8 mouse cellular contexts compared by ENCODE assay signal in the genomic region with DNA sequence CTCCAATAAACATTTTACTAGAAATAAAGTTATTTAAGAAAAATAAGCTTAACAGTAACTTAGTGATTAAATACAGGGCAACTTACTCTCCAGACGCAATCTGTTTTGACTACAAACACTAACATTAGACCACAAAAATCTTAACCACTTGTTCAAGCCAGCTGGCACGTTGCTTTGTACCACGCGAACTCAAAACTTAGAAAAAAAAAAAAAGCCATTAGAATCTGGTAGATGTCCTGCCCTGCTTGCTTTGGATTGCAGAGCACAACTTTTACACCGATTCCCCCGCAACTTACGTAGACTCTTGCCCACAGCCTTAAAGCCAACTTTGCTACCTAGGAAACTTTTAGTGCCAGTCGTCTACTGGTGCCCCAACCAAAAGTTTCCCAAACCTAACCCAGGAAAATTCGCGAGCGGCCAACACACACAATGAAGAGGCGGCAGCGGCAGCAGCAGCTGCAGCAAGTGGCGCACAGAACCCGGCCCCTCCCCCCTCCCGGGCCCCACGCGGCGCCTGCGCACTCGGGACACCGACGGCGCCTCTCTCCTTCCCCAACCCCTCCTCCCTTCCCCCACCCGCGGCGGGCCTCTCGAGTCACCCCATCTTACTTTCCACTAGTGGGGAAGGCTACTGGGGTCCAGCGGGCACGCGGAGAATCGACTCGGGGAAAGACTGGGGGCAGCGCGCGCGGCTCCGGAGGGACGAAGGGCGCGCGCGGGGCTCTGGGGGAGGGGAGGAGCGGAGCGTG. TPM values are rescaled to one million over a fixed set of nuclear protein-coding genes. Genes with fewer than 3 reads are reported as not detected.
A peak's percentile ranks its signal among the peaks of the same experiment; 100 is the strongest.
DNase-seq lines count a peak whose midpoint lies in the region; ATAC-seq and TF ChIP-seq lines count a peak whose summit lies in the region.

No protein-coding gene starts in this region.

- peaks cover 0 to 16% of the 10 kb centered on the region in 2 experiments; a peak in 1 of 4 replicates for H3K4me1 ChIP-seq in MEL (ENCODE audit: control insufficient read depth in 1 of 2, insufficient read depth in 2 of 2, low read length in 2 of 2)
- peaks cover 2% of the 10 kb centered on the region for H3K4me1 ChIP-seq in hindbrain, embryonic 11.5 days (replicated peaks; ENCODE audit: control insufficient read depth, insufficient read depth, low read length)
- 0 out of 2 replicates have a peak, but pooled peaks cover 10% of the 10 kb centered on the region for H3K4me1 ChIP-seq in lung, postnatal 0 days (ENCODE audit: insufficient read depth, low read depth, low read length)

- WGBS in hindbrain, embryonic 11.5 days: under 1% methylated on average over 31 of the region's 45 CpGs
- WGBS in lung, postnatal 0 days: 1% methylated on average over 39 of the region's 45 CpGs

- DNase-seq in MEL (ENCODE audit: low read depth, low spot score): peak; percentile 84
- DNase-seq in cerebellum, adult 8-10 months: peak; percentile 88
- peak; percentile 93 for DNase-seq in hindbrain, embryonic 11.5 days (ENCODE audit: low spot score)
- peak; percentile 90 to 95 for DNase-seq in layer of hippocampus, postnatal 10 days (ENCODE audit: low spot score in 2 of 2)
- peak; percentile 87 for DNase-seq in lung, postnatal 0 days (ENCODE audit: low spot score)
- DNase-seq in ovary, postnatal 10 days (ENCODE audit: low spot score): peak; percentile 77
- peak; percentile 91 to 95 for DNase-seq in thymus, postnatal 10 days (ENCODE audit: low spot score in 2 of 2)

- peaks cover 30 to 33% of the 10 kb centered on the region in 2 experiments for H3K36me3 ChIP-seq in MEL (ENCODE audit: control insufficient read depth in 1 of 2, insufficient read depth in 2 of 2, low read length in 2 of 2)
- peaks cover 5% of the 10 kb centered on the region; the same call in 1 of the 2 replicates for H3K36me3 ChIP-seq in hindbrain, embryonic 11.5 days (ENCODE audit: control insufficient read depth, insufficient read depth, low read length)
- H3K36me3 ChIP-seq in lung, postnatal 0 days (ENCODE audit: insufficient read depth, low read length): peaks cover 14% of the 10 kb centered on the region; the same call in 1 of the 2 replicates

- no peak for TF ChIP-seq RAD21 in MEL (IDR thresholded peaks at IDR 0.05; ENCODE audit: low read depth, low read length)

- no peak for TF ChIP-seq CTCF in MEL (IDR thresholded peaks at IDR 0.05 in 2 of 3, conservative IDR thresholded peaks at IDR 0.05 in 1 of 3; ENCODE audit: control insufficient read depth in 1 of 3, insufficient read depth in 1 of 3, low read depth in 2 of 3, low read length in 3 of 3, poor library complexity in 1 of 3, severe bottlenecking in 1 of 3)
- TF ChIP-seq CTCF in lung, postnatal 0 days (IDR thresholded peaks at IDR 0.05): no peak

- H3K9me3 ChIP-seq in MEL (replicated peaks; ENCODE audit: insufficient read depth, low read length): no peaks in the 10 kb centered on the region
- H3K9me3 ChIP-seq in hindbrain, embryonic 11.5 days (ENCODE audit: control insufficient read depth, low read length): no peaks in the 10 kb centered on the region
- H3K9me3 ChIP-seq in lung, postnatal 0 days (ENCODE audit: low read length): no peaks in the 10 kb centered on the region

- peak overlapping the region; percentile 91 for H3K27ac ChIP-seq in MEL (ENCODE audit: control insufficient read depth, low read depth, low read length)
- H3K27ac ChIP-seq in hindbrain, embryonic 11.5 days (ENCODE audit: low read depth, low read length): peak overlapping the region; percentile 98
- peak overlapping the region; percentile 91 for H3K27ac ChIP-seq in lung, postnatal 0 days (ENCODE audit: low read length)

- peak overlapping the region; percentile 90 to 98 for H3K4me3 ChIP-seq in MEL (ENCODE audit: control insufficient read depth in 1 of 2, insufficient read depth in 1 of 2, low read depth in 2 of 2, low read length in 2 of 2)
- peak overlapping the region; percentile 97 for H3K4me3 ChIP-seq in hindbrain, embryonic 11.5 days (ENCODE audit: low read depth, low read length)
- H3K4me3 ChIP-seq in lung, postnatal 0 days (ENCODE audit: low read depth, low read length): peak overlapping the region; percentile 99

- H3K9ac ChIP-seq in MEL (ENCODE audit: control insufficient read depth, low read depth, low read length, poor library complexity, severe bottlenecking): peak overlapping the region; percentile 98
- H3K9ac ChIP-seq in hindbrain, embryonic 11.5 days (ENCODE audit: low read depth, low read length): peak overlapping the region; percentile 100
- peak overlapping the region; percentile 87 for H3K9ac ChIP-seq in lung, postnatal 0 days (replicated peaks; ENCODE audit: low read depth)

- TF ChIP-seq EP300 in MEL (IDR thresholded peaks at IDR 0.05; ENCODE audit: low read depth in 1 of 2, low read length in 2 of 2): peak in 1 of 2 experiments; percentile 20; a peak in 1 of 4 replicates
- no peak for TF ChIP-seq EP300 in lung, postnatal 0 days (IDR thresholded peaks at IDR 0.05)

- peaks cover 76% of the 10 kb centered on the region for H3K79me2 ChIP-seq in MEL (ENCODE audit: control insufficient read depth, insufficient read depth, low read length, poor library complexity)

- TF ChIP-seq POLR2A in MEL (IDR thresholded peaks at IDR 0.05; ENCODE audit: control insufficient read depth in 1 of 2, insufficient read depth in 1 of 2, low read depth in 1 of 2, low read length in 2 of 2, poor library complexity in 1 of 2): no peak; a peak in 1 of 4 replicates

- no peaks in the 10 kb centered on the region for H3K27me3 ChIP-seq in MEL (ENCODE audit: control insufficient read depth in 1 of 2, insufficient read depth in 2 of 2, low read length in 2 of 2)
- H3K27me3 ChIP-seq in hindbrain, embryonic 11.5 days (ENCODE audit: control insufficient read depth, insufficient read depth, low read length): no peaks in the 10 kb centered on the region
- H3K27me3 ChIP-seq in lung, postnatal 0 days (replicated peaks; ENCODE audit: insufficient read depth, low read length): no peaks in the 10 kb centered on the region

- peak overlapping the region; percentile 91 for H3K4me2 ChIP-seq in hindbrain, embryonic 11.5 days (replicated peaks; ENCODE audit: low read depth, low read length)
- peak overlapping the region; percentile 69 for H3K4me2 ChIP-seq in lung, postnatal 0 days (replicated peaks; ENCODE audit: low read depth, low read length)

- peak; percentile 35 for ATAC-seq in frontal cortex, adult (ENCODE audit: low TSS enrichment)
- ATAC-seq in hindbrain, embryonic 11.5 days (ENCODE audit: low FRiP score): peak; percentile 42
- peak; percentile 53 for ATAC-seq in lung, postnatal 0 days

TF ChIP-seq in MEL, 35 proteins besides CTCF, POLR2A, EP300 and RAD21 (continues in another document):
- TF ChIP-seq ZC3H11A (IDR thresholded peaks at IDR 0.05; ENCODE audit: low read depth, low read length): no peak
- no peak for TF ChIP-seq HCFC1 (IDR thresholded peaks at IDR 0.05; ENCODE audit: low read depth, low read length)
- no peak for TF ChIP-seq TAL1 (IDR thresholded peaks at IDR 0.05; ENCODE audit: low read length)
- TF ChIP-seq USF1 (IDR thresholded peaks at IDR 0.05; ENCODE audit: low read depth, low read length): no peak
- no peak for TF ChIP-seq RCOR1 (IDR thresholded peaks at IDR 0.05; ENCODE audit: low read depth, low read length)
- TF ChIP-seq CHD2 (IDR thresholded peaks at IDR 0.05; ENCODE audit: low read length): peak; percentile 48
- TF ChIP-seq UBTF (IDR thresholded peaks at IDR 0.05; ENCODE audit: borderline replicate concordance, insufficient read depth, low read depth, low read length): no peak
- TF ChIP-seq SIN3A (IDR thresholded peaks at IDR 0.05; ENCODE audit: low read length): peak; percentile 24; the same call in 1 of the 2 replicates
- no peak for TF ChIP-seq USF2 (IDR thresholded peaks at IDR 0.05; ENCODE audit: borderline replicate concordance in 1 of 2, insufficient read depth in 1 of 2, low read depth in 1 of 2, low read length in 2 of 2)
- TF ChIP-seq POLR2AphosphoS2 (IDR thresholded peaks at IDR 0.05; ENCODE audit: low read length): no peak
- no peak for TF ChIP-seq SMC3 (IDR thresholded peaks at IDR 0.05; ENCODE audit: low read depth, low read length)
- TF ChIP-seq MAZ (IDR thresholded peaks at IDR 0.05; ENCODE audit: low read depth, low read length): no peak; the same call in none of the 2 replicates
- no peak for TF ChIP-seq ZNF384 (IDR thresholded peaks at IDR 0.05; ENCODE audit: low read depth, low read length)

RNA-seq across cellular contexts. Expression of gene Hnrnpdl, which starts 1.3 kb away (rescaled TPM):
- 140 and 153 TPM in 2 replicates for total RNA-seq in MEL (2012; rRNA removed)
- 100 to 1,000 TPM in 1 of 2 experiments, not detected in 1; 239 TPM for polyA plus RNA-seq in MEL (2012; ENCODE audit: insufficient read depth in 1 of 2, insufficient read length in 2 of 2, low read depth in 1 of 2, low replicate concordance in 2 of 2, missing spikeins in 1 of 2)
- polyA plus RNA-seq in hindbrain, embryonic 11.5 days (2014; fragmentation: Nextera tagmentation; extraction: Ambion mirVana): 268 and 286 TPM in 2 replicates
- total RNA-seq in layer of hippocampus, postnatal 10 days (2021): 100 to 1,000 TPM; 200 to 236 TPM
- polyA plus RNA-seq in lung, postnatal 0 days (2015; fragmentation: Nextera tagmentation; extraction: Ambion mirVana): 59.5 and 70.9 TPM in 2 replicates

RNA-seq across cellular contexts. Expression of gene Enoph1, which starts 1.6 kb away (rescaled TPM):
- 78.7 and 83.3 TPM in 2 replicates for total RNA-seq in MEL (2012; rRNA removed)
- 10 to 100 TPM in 1 of 2 experiments, not detected in 1; 89.0 TPM for polyA plus RNA-seq in MEL (2012; ENCODE audit: insufficient read depth in 1 of 2, insufficient read length in 2 of 2, low read depth in 1 of 2, low replicate concordance in 2 of 2, missing spikeins in 1 of 2)
- 47.6 and 48.8 TPM in 2 replicates for polyA plus RNA-seq in hindbrain, embryonic 11.5 days (2014; fragmentation: Nextera tagmentation; extraction: Ambion mirVana)
- 10 to 100 TPM; 54.4 to 58.7 TPM for total RNA-seq in layer of hippocampus, postnatal 10 days (2021)
- polyA plus RNA-seq in lung, postnatal 0 days (2015; fragmentation: Nextera tagmentation; extraction: Ambion mirVana): 27.9 and 29.6 TPM in 2 replicates

RNA-seq across cellular contexts. Expression of gene 4930524J08Rik, which starts 59.3 kb away (rescaled TPM):
- total RNA-seq in MEL (2012; rRNA removed): 1.0 and 1.1 TPM in 2 replicates
- polyA plus RNA-seq in MEL (2012; ENCODE audit: insufficient read depth in 1 of 2, insufficient read length in 2 of 2, low read depth in 1 of 2, low replicate concordance in 2 of 2, missing spikeins in 1 of 2): 1 to 10 TPM in 1 of 2 experiments, not detected in 1; 6.7 TPM
- polyA plus RNA-seq in hindbrain, embryonic 11.5 days (2014; fragmentation: Nextera tagmentation; extraction: Ambion mirVana): 2.7 and 3.6 TPM in 2 replicates
- total RNA-seq in layer of hippocampus, postnatal 10 days (2021): 1 to 10 TPM; 2.0 to 2.3 TPM
- polyA plus RNA-seq in lung, postnatal 0 days (2015; fragmentation: Nextera tagmentation; extraction: Ambion mirVana): 3.0 and 3.4 TPM in 2 replicates

RNA-seq across cellular contexts. Expression of gene Hnrnpd, which starts 59.4 kb away (rescaled TPM):
- total RNA-seq in MEL (2012; rRNA removed): 55.4 and 70.6 TPM in 2 replicates
- polyA plus RNA-seq in MEL (2012; ENCODE audit: insufficient read depth in 1 of 2, insufficient read length in 2 of 2, low read depth in 1 of 2, low replicate concordance in 2 of 2, missing spikeins in 1 of 2): 100 to 1,000 TPM in 1 of 2 experiments, not detected in 1; 796 TPM
- polyA plus RNA-seq in hindbrain, embryonic 11.5 days (2014; fragmentation: Nextera tagmentation; extraction: Ambion mirVana): 253 and 281 TPM in 2 replicates
- 100 to 1,000 TPM; 279 to 297 TPM for total RNA-seq in layer of hippocampus, postnatal 10 days (2021)
- 44.0 and 51.4 TPM in 2 replicates for polyA plus RNA-seq in lung, postnatal 0 days (2015; fragmentation: Nextera tagmentation; extraction: Ambion mirVana)

Comparison
In these comparisons a context has a peak if more than half of its experiments do, and no peak if none do; other contexts are left out.
1. Peak in every context shown above with its lines: DNase-seq, ATAC-seq, H3K4me3 ChIP-seq and H3K27ac ChIP-seq.